Mouse (Mus musculus) lung, adult 18-20 months (tissue): ENCODE data around the gene Fhit.
"Not testable (repeated sequence)": the region's sequence is repeated elsewhere in the genome, so short reads cannot be mapped to it uniquely, and the experiment has no call there.

Experiments
- DNase-seq, 2 experiments: peaks; one replicate each; pipeline ENCODE4 v3.0.0; 2022; ENCODE audit warnings: mixed read lengths in 2 of 2

Gene Fhit

DNA sequence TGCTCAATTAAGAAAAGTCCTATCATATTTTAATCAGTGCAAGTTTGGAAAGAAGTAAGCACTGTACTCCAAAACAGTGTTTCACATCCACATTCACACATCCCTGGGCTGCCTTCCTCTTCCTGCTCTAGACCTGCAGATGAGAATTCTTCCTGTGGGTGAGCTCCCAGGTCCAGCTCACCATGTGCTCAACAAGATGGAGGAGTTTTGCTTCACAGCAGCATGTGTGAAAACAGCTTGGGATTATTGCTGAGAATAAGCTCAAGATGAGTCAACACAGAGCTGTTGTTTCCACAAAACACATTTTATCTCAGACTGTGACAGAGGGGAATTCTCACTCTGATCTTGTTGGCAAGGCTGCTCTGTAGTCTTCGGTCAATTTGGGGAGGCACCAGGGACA lies 1265.3 kb downstream of the Fhit start:
- DNase-seq = no peak

DNA sequence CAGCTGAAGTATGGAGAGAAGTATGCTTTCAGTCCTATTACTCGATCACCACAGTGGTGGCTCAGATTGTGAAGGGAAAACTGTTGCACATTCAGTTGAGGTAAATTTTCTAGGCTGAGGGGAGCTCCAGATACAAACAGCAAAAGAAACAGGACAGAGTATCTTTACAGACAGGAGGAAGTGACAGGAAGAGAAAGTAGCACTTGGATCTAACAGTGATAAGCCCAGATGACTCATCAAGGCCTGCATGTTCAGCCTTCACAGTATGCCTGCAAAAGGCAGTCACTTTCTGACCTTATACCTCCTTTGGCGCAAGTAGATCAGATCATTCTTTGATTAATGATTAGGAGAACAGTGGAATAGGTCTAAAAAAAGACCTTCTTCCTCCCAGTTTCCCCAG lies 1309.8 kb downstream of the Fhit start:
- no peak for DNase-seq

DNA sequence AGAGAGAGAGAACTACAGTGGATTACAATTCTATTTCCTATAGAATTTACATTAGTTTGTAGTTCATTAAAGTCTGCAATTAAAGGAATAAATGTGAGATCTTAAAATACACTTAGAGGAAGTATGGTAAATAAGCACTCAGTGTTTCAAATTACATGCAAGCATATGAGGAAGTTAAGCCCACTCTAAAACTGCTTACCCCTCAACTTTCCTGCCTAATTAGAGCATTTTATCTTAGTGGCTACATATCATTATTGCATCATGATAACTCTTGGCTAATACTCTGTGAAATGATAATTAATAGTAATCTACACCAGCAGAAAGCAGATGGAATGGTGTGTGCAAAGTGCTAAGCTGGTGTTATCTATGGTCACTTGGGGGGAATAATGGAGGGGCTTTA lies 1329.5 kb downstream of the Fhit start:
- no peak for DNase-seq

DNA sequence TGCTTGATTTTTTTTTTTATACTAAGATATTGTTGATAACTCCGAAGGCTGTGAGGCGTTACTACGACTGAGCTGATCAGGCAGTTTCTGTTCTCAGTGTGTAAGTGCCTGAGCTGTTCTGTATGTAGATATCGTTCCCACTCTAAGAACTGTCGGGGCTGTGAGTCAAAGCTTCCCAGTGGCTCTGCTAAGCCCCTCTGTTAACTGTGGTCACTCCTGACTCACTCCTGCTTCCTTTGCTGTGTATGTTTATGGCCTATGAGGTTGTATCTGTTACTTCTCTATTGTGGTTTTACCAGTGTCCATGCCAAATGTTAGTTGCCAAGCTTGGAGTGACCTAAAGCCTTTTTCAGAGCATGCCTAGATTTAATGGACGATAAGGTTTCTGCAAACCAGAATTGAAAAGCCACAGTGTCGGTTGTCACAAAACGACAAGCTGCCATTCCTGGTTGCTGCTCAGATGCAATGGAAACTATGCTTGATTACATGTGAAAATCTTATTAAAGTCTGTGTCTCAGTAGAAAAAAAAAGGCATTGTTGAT lies 1333.1 kb downstream of the Fhit start:
- not testable (repeated sequence) for DNase-seq

DNA sequence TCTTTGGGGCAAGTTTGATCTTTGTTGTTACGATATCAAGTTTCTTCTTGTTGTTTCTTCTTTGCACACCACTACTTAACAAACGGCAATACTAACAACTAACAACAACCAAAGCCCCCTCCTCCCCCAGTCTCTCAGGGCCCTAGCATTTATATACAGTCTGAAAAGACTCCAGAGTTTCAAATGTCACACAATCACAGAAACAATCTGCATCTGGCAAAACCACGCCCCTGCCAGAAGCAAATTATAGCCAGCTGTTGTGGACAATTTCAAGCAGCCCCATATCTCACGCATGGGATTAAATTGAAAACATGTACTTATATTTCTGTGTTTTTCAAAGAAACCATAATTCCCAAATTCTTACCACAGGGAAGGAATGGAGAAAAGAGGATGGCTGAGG lies 1345.9 kb downstream of the Fhit start:
- DNase-seq = no peak

DNA sequence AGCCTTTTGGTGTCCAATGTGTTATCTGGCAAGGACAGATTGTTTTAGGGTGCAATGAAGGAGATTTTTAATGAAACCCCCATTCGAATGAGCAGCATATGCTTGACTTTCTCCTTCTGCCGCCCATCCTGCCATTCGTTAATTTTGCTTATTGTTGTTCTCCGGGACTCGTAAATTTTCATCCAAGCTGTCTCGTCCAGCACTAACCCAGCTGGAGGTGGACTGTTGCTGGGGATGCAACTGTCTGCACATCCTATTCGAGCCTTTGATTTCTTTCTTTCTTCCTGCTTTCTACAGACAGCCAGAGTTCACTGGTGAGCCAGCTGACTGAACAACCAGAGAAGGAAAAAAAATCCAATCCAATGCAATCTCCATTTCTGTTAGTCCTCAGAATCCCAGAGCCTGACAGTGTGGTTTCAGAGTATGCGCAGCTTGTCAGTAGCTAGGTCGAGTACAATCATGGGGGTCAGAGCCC lies 1350.0 kb downstream of the Fhit start:
- DNase-seq = no peak

DNA sequence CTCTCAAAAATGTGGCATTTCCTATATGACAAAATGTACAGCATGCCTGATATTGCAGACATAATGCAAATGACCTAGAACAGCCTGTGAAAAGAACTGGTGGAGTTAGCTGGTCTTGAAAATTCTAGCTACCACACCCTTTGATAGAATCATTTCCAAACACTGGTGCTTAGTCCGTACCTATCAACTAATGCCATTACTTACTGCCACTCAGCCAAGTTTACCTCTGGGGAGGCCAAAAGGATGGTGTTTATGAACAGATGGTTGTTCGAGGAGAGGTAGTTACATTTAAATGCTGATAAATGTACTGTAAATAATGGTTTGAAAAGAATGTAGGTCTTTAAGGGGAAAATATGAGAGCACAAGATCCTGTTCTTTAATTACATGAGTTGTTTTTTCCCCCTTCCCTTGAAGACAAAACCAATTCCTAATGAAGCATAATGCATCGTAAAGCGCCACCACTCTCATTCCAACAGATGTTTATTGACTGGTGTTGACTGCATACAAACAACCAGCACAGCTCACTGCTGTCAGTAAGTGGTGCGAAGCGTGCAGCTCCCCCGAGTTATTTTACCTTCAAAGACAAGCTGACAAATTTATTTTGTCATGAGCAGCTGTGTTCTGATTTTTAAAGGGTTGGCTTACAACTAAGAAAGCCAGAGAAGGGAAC lies 1350.5 kb downstream of the Fhit start:
- DNase-seq = no peak

DNA sequence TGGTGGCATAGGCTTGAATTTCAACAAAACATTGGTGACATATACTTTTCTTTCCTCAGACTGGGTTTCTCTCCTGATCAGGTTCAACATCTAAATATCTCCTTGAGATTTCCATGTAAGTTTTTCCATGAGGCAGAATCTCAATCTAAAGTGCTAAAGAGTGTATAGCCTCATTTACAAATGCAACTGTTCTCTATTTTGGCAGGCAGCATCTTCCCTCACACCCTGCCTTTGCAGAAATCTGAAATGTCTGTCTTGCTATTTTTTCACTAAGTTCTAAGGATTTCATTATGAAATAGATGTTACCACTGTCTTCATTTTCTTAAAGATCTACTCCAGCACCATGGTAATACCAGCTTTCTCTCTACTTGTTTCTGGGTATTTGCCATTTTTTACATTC lies 1368.4 kb downstream of the Fhit start:
- DNase-seq = no peak

DNA sequence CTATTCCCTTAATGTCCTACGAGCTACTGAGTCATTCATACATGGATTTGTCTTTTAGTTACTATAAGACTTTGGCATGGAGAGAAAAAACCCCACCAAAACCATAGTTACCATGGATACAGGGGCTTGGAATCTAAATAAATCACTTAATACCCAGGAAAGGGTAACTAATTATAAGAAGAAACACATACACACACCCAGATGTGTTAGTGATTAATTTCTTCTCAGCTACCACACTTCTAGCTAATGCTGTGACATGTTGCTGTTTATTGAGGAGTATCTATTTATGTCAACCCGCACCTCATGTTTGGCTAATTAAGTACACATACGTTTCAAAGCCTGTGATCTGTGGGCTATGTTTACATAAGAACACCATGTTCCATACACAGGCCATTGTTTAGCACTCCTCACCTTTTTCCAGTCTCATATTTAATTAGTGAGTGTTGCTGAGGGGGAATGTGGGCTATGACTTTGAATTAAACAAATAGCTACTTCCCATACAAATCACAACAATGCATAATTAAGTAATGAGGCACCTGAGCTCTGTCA lies 1373.4 kb downstream of the Fhit start:
- DNase-seq = peak in 1 of 2 experiments; percentile 0

DNA sequence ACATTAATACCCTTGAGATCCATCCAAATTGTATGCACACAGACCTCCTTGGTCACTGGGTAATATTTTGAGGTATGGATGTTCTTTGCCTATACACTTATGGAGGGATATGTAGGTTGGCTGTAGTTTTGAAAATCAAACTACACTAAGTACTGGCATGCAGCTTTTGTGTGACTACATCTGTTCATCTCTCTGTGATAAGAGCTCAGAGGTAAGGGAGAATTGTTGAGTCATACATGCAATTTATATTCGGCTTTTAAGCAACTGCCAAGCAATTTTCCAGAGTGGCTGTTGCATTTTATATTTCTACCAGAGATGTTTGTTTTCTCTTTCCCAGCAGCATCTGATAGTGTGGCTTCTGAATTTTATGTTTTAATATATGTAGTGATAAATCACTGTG lies 1374.4 kb downstream of the Fhit start:
- DNase-seq = no peak

DNA sequence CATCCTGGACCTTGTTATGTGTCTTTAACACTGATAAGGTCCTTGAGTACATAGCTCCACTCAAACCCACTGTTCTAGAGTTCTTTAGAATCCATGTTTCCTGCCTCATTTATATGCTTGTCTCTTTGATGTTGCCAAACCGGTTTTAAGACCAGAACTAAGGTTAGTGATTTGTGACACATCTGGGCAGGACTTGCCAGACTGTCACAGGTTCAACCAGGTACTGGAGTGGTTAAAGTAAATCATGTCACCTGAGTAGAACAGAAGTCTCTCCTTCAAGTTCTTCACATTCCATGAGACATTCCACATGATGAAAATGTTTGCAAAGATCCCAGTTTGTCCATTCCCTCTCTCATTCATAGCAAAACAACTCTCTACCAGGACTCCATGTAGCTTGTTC lies 1376.0 kb downstream of the Fhit start:
- no peak for DNase-seq

DNA sequence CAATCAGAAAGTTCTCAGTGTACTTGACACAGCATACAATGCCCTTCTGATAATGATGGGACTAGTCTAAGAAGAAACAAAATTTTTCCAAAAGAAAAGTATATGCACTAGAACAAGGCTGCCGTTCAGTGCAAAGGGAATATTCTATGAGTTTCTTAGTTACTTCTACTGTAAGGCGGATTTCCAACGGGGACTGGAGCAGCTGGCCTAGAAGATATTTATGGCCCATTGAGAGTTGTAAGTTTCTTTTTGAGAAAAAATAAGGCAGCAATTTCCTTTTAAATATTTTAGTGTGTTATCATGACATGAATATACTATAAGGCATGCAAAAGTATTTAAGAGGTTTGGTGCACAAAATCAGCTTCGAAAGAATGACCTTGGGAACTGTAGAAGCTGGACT lies 1410.5 kb downstream of the Fhit start:
- DNase-seq = no peak

DNA sequence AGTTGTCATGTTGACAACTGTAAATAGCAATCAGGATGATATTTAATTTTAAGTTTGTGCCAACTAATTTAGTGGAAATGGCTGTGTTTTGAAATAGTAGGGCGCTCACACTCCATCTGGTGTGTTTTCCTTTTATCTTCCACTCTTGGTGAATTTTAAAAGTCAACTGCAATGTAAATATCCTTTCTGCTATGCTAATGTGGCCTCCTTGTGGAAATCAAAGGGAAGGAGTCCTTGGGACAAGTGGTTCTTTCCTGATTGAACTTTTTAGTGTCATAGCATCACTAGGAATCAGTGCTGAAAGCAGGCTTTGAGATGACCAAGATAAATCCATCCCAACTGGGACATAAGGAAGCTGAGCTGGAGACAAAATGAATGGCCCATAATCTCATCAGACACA lies 1413.1 kb downstream of the Fhit start:
- no peak for DNase-seq

DNA sequence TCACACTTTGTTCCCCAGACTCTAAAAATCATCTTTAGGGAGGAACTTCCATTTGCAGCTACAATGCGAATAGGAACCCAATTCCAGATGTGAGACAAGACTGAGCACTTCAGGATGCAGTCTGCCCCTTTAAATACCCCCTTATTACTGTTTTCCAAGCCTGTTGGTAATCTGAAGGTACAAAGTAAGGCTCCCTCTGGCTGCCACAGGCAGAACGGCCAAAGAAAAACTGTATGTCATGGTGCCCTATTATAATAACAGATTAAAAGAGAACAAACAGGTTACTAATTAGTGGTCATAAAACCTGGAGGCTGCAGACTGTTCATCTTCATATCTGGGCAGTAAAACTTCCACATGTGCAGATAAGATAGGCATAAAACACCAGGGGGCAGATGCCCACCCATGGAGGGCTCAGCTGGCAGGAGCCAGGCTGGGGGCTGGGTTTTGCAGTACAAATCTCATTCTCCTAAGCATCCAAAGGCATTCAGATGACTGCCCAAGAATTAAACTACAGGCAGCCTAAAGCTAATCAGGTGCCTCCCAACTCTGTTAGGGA lies 1439.8 kb downstream of the Fhit start:
- no peak for DNase-seq

DNA sequence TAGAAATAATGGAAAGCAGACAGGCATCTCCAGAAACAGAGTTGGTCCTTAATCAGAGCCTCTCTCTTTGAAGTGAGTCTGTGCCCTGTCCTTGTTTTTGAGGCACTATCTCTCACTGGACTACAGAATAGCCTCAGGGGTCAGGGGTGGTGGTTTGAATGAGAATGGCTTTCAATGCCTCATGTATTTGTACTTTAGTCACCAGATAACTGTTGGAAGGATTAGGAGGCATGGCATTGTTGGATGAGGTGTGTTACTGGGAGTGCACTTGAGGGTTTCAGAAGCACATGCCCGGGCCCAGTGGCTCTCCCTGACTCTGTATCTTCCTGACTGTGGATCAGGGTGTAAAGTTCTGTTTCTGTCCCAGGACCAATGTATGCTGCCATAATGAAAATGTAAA lies 1463.2 kb downstream of the Fhit start:
- DNase-seq = no peak

DNA sequence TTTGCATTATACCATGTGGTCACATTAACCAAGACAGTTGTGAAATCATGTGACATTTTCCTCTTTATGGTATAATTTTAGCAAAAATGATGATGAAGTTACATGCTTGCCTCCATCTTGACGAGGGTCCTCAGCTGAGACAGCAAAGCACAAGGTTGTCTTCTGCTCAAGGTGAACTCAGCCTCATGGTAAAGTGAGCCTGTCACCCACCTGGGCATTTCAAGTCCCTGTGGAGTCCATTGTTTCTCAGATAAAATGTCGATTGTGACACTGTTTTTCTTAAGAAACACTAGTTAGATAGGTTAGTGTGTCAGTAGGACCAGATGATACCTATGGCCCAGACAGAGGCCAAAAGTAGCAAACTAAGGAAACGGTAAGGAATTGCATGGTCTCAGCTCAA lies 1464.7 kb downstream of the Fhit start:
- no peak for DNase-seq

DNA sequence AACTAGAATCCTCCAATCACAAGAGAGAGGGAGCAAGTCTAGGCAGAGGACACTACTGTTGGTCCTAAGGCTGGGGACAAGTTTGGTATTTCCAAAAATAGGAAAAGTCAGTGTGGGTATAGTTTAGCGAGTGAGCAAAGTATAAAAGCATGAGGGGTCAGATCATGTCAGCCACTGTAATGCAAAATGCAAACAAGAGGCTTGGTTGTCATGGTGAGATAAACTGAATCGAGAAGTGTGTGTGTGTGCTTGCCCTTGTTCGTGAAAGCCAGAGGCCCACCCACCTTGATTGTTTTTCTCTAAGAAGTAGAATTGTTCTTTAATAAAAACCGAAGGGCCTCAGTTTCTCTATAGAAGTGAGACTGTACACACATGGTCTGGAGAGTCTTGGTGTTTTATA lies 1465.8 kb downstream of the Fhit start:
- no peak for DNase-seq

DNA sequence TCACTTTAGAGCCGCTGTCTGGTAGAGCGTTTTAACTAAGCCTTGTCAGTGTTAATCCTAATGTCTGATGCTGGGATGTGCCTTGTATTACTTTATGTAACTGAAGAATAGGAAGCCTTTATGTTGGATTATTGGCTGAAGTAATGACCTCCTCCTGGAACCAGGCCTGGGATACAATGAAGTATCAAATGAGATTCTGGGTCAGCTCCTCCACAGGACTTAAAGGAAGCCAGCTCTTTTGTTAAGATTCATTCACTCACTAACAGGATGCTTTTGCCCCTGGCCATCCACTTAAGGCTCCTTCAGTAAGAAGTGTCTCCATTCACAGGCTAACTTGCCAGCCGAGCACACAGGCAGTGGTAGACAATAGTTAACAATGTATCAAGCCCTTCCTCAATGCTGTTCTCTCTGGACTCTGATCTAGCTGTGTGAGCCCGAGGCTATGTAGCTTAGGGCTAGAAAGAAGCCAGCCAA lies 1466.6 kb downstream of the Fhit start:
- DNase-seq = no peak

DNA sequence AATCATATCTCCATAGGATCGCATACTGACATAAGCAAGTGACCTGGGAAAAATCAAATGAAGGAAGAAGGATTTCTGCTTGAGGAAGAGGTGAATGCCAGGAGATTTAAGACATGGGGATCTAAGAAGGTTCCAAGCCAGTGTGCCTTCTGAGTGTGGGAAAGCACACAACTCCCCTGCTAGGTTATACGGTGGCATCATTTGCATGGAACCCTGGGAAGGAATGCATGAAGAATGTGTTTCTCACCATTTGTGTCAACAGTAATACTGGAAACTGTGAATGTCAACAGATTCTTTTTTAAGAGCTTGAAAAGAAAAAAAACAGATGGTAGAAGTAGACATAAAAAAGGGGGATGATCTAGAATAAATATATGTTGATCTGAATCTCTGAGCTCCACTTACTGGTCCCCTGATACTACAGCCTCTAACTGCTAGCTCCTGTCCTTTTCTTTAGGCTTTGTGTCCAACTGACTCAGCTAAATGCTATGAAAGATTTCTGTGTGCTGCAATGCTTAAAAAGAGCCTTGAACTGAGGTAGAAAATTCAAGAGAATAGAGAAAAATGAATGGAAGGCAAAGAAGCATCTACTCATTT lies 1473.1 kb downstream of the Fhit start:
- no peak for DNase-seq

DNA sequence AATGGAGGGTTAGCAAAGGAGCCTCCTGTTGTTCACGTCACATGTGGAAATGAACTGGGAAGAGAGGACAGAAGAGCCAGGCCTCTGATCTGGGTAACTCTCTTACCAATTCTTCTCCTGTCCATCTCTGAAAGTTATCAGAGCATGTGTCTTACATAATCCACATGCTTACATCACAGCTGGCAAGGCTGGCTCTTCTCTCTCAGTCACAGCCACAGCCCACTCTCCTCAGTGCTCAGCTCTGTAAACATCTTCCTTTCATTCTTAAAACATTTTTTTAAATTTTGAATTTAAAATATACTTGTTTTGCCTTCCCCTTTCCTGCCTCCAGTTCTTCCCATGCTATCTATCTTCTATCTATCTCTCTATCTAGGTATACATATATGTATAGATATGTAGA lies 1477.5 kb downstream of the Fhit start:
- DNase-seq = no peak

DNA sequence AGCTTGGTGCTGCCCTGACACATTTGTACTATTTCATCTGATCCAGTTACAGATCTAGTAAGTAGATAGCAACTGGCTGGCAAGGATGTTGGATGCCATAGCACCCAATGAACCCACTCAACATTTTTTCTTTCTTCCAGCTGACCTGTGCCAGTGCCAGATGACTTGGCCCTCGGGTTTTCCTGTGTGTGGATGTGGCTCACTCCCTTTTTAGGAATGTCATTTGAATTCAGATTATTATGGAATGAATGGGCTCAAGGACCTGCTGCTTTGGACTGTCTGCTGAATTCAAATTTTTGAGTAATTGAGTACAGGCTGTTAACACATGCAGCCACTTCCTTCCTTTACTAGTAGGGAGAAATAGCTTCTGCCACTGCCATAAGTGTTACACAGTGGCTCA lies 1489.1 kb downstream of the Fhit start:
- no peak for DNase-seq

DNA sequence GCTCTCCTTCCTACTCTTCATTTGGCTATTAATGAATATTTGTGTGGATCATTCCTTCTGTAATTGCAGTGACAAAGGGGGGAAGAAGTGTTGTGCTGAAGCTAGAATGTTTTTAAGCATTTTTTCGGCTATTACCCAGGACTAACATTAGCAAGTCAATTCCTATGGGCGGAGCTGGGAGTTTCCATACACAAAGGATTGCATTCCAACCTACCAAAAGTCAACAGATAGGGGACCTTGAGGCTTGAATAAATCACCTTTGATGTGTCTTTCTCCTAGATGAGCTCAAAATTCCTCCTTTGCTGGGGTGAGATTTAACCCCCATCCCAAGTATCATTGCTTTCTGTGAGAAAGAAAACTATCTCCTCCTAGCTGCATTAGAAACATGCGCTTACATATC lies 1490.1 kb downstream of the Fhit start:
- DNase-seq = no peak

DNA sequence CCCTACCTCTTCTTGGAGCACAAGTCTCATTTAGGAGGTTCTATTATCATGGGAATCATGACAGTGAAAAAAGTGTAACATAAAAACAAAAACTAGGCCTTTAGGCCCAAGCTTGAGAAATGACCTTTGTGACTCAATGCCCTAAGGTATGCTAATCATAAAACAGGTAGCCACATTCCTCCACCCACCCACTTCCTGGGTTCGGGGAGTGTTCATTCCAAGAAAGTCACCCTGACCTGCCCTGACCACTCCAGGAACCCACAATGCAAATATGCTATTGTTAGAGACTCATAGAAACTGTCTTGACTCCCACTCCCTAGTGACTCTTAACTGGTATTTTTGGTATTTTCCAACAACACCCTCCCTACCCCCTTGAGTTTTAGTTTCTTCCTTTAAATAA lies 1492.1 kb downstream of the Fhit start:
- no peak for DNase-seq

DNA sequence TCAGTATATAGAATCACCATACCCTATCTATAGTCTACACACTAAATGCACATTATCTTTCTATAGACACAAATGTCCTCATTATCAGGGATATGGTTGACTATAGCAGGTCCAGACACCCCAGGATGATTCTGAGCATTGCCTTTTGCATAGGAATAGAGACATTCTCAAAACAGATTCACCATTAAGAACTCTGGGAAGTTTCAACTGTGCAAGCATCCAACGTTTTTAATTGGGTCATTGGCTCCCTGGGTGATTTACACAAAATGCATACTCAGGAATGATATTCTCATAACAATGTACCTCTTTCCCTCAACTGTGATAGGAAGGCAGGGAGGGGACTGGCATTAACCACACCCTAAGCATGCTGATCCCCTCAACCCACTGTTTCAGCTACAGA lies 1503.4 kb downstream of the Fhit start:
- DNase-seq = no peak
